Mouse (Mus musculus): ENCODE results near the gene R3hdm2. TPM values are rescaled to one million over a fixed set of nuclear protein-coding genes. Genes with fewer than 3 reads are reported as not detected.

Gene R3hdm2
- total RNA-seq, 2 experiments from 2014 or later, result 158 to 165 TPM

DNA sequence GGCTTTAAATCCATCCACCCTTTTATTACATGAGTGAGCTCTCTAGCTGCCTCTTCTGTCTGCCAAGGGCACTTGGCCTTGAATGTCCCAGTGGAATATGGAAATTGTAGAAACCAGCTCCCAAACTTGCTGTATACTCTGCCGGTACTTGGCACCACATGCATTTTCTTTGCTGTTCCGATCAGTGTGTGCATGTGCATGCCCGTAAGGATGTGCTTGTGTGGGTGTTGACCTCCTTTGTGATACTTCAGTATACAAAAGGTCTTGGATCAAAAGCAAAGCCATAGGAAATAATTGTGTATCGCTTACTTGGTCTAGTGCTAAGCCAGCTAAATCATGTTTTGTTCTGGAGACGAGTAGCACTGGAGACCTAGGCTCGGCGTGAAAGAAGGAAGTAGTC is 108.7 kb downstream of the R3hdm2 start:
- no peak for DNase-seq
- intact Hi-C loops (cut with DNase I), result no loop called here

DNA sequence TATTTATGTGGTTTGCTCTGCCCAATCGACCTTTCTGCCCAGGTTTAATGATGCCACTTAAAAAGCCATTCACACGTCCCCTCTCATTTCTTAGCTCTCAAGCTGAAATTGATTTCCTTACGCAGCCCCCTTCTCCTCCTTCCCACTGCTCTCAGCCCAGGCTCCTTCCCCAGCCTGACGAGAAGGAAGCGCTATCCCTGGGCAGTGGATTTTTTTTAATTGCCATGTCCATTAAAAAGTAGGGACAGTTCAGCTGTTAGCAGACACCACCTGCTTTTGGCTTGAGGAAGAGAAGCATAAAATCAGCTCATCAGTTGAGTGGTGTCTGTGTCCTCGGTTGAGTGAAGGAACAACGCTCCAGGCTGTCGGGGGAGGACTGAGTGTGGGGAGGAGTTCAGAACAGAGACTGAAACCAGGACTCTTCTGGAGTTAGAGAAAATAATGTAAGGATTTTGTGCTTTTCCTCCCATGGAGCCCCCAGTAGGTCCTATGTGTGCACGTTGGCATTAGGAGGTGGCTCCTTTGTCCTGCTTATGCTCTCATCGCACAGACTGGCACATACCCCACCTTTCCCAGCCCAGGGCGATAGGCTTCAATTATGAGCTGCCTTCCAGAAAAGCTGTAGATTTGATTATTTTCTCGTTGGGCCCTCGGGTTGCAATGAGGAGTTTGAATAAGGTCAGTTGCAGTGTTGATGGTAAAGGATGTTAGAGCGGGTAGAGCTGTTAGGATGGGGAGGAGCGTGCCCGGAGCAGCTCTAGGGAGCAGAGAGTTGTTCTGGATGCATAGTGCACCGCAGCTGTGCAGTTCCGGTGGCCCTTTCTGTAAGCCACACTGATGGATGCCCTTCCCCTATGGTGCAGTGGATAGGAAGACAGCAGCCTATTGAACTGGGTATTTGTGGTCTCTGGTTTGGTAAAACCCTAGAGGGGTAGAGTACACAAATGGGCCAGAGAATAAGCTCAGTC is 110.3 kb downstream of the R3hdm2 start:
- intact Hi-C loops (cut with DNase I), result no loop called here
- no peak for DNase-seq

DNA sequence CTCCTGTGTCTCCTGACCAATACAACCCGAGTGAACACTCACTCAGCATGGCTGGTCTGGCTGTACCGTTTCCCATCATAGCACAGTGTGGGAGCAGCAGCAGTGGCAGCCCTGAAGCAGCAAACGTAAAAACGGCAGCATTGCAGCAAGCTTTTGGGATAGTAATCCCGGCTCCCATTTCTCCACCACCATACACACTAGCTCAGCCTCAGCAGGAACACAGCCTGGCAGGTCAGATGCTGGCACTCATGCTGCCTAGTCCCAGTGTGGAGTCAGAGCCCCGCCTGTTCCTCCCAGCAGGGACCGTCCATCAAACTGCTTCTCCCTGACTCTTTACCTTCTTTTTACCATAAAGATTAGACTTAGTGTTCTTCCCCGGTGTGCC is 111.0 kb downstream of the R3hdm2 start:
- no peak for DNase-seq
- intact Hi-C loops (cut with DNase I), result no loop called here

DNA sequence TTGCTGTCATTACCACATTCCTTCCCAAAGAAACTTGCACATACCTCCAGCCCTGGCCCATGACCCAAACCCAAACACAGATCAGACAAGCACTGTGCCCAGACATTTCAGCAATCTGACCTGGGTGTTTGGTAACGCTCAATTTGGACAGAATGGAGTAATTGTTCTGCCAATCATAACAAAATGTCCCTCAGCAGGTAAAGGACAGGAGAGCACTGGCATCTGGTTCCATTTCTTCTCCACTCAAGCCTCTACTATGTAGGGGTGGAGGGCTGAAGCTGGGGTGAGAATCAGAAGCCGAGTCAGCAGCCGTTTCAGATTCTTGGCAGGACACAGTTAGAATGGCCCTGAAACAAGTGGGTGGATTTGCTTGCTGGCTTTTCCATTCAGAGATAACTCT is 112.0 kb downstream of the R3hdm2 start:
- DNase-seq, result no peak
- intact Hi-C loops (cut with DNase I), result no loop called here

DNA sequence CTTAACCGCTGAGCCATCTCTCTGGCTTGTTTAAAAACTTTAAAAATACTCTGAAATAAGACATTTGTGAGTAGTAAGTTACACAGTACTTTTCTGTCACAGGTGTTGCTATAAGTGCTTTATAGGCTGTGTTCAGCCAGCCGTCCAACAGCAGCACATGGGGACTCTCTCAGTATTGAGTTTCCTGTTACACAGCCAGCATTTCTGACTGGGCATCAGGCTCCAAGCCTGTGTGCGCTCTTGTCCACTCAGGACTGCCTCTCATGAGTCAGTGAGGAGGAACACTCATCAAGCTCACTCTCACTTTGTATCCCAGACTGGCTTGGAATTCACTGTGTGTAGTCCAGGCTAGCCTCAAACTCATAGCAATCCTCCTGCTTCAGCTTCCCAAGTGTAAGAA is 116.0 kb downstream of the R3hdm2 start:
- DNase-seq, result no peak
- intact Hi-C loops (cut with DNase I), result no loop called here

DNA sequence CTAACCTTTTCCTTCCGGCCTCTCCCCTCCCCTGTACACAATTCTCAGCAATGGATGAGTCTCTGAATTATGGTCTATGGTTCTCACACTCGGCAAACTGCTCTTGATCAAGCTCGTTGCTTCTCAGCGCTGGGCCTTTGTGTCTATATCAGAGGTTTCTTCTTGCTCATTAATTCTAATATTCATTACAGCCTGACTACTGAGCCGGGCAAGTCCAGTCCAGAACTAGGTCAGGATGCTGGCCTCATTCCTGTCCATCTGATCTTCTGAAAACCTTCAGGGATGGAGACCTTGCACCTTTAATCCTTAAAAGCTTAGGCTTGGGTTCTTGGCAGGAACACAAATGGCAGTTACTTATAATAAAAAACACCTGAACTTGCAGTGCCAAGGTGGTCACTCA is 119.4 kb downstream of the R3hdm2 start:
- intact Hi-C loops (cut with DNase I), result no loop called here
- DNase-seq, result no peak

DNA sequence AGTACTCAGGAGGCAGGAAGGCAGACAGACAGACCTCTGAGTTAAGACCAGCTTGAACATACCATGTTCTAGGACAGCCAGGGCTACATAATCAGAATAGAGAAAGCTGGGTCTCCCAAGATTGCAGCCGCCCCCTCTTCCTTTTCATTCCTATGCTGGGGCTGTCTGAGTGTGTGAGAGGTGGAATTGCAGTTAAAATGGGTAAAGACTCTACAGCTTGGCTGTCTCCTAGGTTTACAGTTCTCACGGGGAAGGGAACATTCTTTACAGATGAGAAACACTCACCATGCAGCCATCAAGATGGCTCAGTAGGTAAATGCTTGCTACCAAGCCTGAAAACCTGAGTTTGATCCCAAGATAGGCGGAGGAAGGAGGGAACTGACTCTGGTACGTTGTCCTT is 119.9 kb downstream of the R3hdm2 start:
- no peak for DNase-seq
- intact Hi-C loops (cut with DNase I), result no loop called here

DNA sequence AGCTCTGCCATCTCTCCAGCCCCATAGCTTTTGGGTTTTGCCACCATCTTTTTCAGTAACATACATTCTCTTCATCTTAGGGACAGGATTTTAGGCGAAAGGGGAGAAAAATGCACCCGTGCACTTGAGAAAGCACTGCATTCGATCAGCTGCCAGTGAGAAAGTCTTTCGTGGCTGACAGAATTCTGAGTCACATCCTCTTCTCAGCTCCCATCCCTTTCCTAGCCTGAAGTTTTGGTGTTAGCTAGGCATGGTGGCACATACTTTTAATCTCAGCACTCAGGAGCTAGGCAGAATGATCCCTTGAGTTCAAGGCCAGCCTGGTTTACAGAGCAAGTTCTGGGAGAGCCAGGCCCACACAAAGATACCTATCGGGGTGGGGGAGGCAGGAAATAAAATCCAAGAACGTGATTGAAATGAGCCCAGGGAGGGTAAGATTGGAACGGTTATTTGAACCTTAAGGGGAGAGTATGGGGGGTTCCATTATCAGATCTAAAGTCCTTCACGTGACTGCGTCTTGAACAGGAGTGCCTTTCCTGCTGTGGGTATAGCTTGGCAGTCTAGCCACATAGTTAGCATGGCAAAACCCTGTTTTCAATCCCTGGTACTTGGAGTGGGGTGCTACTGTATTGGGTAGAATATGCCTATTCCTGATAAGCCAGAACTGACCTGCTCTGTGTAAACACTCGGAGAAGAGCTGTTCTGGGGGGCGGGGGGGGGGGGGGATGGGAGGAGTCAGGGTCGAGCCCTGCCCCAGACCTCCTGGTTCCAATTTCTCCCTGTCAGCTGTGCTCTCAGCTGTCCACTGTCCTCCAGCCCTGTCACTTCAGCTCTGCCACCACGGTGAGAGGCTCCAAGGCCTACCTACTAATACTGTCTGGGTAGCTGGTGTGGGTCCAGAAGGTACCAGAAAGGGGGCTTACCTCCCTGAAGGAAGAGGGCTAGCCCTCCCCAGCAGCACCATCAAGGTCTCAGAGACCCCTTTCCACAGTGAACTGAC is 121.1 kb downstream of the R3hdm2 start, which contains the start of gene Stac3:
Gene Stac3 (plus strand): TSS at position 793 of the 1,000 bp plus-strand sequence.
- DNase-seq, result no peak
- intact Hi-C loops (cut with DNase I), result no loop called here

DNA sequence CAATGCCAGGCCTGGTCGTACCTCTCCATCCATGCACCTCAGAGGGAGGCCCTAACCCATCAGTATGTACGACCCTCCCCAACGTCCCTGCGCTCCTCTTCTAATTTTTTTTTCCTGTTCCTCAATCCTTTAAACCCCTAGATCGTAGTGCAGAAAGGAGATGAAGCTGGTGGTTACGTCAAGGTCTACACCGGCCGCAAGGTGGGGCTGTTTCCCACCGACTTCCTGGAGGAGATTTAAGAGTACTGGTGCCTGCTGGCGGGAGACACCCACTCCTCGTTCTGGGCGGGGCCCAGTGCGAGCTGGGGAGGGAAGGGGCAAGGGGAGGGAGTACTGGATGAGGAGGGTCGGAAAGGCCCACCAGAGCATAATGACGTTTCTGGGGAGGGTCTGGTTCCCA is 128.1 kb downstream of the R3hdm2 start:
- intact Hi-C loops (cut with DNase I), result loop anchor here (2.0 kb wide), 1 partner anchor 31 kb away; no protein-coding TSS in a partner anchor
- DNase-seq, result peak; percentile 92

DNA sequence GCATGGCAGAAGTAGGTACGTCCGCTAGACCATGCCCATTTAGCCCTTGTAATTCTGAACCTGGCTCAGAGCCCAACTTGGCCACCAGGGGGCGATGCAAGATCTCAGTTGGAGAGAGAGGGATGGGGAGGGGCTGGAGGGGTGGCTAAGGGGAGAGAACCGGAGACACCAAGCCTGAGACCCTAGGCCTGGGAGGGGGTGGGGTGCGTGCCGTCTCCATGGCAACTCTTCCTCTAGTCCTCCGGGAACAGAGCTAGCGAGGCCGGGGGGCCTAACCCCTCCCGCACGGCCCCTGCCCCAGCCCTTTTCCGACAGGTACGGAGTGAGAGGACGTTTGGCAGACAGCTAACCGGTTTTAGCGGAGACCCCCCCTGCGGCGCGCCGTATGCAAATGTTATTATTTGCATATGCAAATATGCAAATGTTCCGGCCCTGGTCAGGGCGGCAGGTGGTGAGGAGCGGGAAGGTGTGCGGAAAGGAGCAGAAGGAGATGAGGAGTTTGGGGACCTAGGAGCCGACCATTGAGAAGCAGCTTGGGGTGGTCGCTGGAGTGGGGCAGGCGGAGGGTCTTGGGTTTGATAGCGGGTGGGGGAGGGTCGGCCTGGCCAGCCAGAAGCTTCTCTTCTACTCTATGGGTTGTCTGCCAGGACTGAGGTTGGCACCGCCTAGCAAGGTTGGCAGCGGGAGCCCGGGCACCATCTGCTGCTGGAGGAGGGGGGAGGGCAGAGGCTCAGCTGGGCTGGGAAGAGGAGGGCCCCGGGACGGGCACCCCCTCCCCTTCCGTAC is 129.1 kb downstream of the R3hdm2 start:
- intact Hi-C loops (cut with DNase I), result loop anchor here (2.0 kb wide), 1 partner anchor 30 kb away; no protein-coding TSS in a partner anchor
- peak; percentile 98 for DNase-seq

DNA sequence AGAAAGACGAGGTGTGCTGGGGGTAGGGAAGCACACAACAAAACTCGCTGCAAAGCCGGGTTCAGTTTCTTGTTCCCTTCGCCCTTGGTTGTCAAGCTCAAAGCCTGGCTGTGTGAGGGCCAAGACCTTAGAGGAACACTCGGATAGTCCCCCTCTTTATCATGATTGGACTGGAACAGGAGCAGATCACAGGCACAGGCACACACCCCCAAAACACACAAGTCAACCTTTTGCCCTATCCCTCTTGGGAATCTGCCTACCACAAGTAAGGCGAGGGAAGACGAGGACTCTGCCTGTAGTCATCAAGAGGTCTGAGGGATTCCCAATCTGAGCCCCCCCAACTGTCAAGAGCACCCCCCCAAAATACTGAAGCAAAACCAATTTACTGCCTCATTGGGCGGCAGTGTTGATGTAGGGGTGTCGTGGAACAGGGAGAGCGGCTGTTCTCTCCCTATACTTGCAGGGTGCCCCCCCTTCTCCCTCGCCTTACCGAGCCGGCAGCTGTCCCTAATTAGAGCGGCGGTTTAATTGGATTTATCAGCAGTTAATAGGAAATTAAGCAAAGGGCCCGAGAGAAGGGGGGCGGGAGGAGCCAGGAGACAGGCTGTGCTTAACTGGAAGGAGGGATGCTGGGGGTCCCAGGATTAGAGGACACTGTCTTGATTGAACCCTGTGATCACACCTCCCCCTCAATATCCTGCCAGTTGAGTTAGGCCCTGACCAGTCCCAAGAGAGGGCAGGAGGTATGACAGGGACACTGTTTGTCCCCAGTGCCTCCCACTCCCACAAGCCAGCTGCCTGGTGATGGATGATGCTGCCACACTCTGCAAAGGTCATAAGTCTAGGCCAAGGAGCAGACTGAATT is 129.9 kb downstream of the R3hdm2 start:
- DNase-seq, result peak; percentile 86
- intact Hi-C loops (cut with DNase I), result loop anchor here (2.0 kb wide), 1 partner anchor 29 kb away; no protein-coding TSS in a partner anchor

DNA sequence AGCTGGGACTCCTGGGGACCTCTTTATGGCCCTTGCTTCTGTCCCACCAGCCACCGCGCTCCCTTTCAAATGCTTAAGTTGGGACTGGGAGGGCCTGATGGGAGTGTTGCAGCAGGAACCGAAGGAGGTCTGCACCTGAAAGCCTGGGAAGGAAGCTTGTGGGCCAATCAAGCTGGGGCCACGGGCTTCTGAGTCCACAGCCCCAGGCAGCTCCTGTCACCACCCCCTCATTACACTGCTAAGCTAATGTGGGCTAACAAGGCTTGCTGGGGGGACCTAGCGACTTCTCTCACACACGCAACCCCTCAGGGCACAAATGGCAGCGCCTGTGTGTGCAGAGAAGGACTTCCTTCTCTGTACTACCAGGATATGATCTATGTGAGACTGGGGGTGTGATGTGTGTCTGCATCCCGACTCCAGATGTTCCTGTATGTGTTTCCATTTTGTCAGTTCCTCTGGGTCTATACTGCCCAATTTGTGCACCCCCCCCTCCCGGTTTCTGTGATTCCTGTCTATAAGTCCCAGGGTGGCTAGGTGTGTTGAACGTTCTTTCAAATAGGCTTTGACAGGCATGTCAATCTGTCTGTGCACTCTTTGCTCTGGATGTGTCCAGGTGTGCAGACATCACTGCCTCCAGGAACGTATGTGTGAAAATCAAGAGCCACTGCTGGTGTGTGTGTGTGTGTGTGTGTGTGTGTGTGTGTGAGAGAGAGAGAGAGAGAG is 130.9 kb downstream of the R3hdm2 start:
- intact Hi-C loops (cut with DNase I), result no loop called here
- DNase-seq, result no peak

DNA sequence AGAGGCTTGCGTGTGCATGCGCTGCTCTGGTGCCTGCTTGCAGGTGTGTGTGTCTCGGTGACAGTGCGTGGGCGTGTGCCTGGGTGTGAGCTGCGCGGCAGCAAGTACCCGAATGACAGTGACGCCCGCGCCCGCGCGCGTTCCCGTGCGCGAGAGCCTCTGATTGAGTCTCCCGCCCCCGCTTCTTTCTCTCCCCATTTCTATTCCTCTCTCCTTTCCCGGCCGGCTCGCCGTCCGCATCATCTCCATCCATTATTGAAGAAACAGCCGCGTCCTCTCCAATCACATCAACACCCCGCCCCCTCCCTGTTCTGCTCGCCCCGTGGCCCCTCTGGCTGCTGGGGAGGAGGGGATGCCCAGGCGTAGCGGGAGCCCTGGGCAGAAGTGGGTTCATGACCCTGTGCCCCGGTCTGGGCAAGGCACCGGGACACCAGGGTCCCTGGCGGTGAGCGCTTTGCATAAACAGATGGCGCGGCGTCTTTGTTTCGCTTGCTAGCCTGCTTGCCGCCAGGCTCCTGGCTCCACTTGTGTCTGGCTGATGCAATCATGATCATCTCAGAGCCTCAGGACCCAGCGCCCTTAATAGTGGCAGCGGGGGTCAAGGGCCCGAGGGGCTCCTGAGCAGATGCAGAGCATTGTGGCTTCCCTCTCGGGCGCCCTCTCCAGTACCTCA is 131.6 kb downstream of the R3hdm2 start:
- intact Hi-C loops (cut with DNase I), result no loop called here
- DNase-seq, result peak; percentile 85

DNA sequence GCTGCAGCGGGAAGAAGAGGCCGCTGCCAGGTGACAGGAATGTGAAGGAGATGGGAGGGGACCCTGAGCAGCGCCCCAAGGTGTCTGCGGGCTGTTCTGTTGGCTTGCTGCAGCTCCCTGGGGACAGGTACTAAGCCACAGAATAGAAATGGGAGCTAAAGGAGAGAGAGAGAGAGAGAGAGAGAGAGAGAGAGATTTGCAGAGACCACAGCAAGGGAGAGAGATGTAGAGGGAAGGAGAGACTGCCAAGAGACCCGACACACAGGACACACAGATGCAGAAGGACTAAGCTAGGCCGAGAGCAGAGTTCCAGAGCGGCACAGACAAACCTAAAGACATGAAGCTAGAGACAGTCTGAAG is 132.2 kb downstream of the R3hdm2 start:
- no peak for DNase-seq
- intact Hi-C loops (cut with DNase I), result no loop called here

DNA sequence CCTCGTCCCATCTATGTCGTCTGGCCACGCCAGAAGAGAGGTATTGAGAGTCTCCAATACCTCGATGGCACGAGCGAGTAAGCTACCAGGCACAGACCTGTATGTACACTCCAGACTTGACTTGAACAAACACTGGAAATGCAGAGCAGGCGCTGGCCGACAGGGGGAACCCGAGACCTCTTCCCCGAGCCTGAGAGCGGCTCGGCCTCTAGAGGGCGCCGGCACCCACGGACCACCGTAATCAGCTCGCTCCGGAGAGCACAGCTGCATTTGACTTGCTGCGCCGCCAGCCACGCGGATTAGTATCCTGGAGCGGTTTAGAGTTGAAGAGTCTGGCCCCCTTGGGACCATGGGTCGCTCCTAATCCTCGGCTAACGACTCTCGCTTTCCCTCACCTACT is 132.7 kb downstream of the R3hdm2 start:
- intact Hi-C loops (cut with DNase I), result no loop called here
- DNase-seq, result peak; percentile 96

DNA sequence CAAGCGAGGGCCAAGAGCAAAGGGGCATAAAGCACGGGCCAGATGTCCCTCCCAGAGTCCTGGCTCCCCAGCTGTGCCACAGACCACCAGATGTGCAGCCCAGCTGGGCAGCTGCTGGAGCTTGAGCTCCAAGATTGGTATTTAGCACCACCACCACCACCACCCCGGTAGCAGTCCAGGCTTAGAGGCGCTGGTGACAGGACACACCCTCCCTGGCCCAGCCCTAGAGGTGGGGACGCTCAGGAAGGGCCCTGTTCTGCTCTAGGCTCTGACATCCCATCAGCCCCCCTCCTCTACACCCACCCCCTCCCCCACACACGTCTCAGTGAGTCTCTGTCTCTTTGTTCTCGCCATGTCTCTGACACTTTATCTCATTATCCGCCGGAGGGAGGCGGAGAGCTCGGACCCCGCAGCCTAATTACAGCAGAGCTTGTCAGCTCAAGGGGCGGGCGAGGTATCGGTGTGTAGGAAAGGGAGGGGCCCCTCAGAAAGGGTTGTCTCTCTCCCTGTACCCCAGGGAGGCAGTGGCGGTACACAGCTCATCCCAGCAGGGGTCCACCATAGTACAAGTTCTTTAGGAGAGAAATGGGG is 133.5 kb downstream of the R3hdm2 start:
- no peak for DNase-seq
- intact Hi-C loops (cut with DNase I), result no loop called here

DNA sequence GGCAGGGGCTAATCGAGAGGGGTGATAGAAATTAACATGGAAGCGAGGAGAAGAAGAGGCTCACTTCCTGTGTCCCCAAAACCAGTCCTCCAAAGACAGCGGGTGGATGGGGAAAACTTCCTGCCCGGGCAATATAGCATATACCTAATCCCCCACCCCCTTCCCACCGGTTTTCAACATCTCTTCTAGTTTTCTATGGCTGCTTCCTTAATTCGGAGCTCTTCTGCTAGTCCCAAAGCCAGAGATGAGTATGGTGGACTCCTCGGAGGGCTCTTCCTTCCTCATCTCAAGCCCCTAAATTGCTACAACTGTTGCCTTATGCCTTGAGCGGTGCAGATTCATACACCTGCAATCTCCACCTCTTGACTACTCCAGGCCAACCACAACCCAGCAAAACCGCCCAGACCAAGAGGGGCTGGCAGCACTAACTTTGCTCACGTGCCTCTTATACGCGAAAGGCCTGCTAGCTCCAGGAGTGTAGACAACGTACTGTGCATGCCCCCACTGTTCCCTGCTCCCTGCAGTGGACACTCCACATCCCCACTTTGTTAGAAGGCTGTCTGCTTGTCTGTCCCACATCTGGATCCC is 134.1 kb downstream of the R3hdm2 start:
- DNase-seq, result no peak
- intact Hi-C loops (cut with DNase I), result no loop called here
